Mouse (Mus musculus) layer of hippocampus, adult 9-10 months (tissue): ENCODE measurements at regions not wholly inside any gene's neighbourhood (a gene's known extent, or its start where the extent isn't known, plus 50 kb on each side); places are given as distances from the start of the nearest gene placed in this dataset.
"Not testable (repeated sequence)": the region's sequence is repeated elsewhere in the genome, so short reads cannot be mapped to it uniquely, and the experiment has no call there.

Source experiments
- DNase-seq: peaks from one replicate; pipeline ENCODE4 v3.0.0; 2022; ENCODE audit warnings: low spot score

DNA sequence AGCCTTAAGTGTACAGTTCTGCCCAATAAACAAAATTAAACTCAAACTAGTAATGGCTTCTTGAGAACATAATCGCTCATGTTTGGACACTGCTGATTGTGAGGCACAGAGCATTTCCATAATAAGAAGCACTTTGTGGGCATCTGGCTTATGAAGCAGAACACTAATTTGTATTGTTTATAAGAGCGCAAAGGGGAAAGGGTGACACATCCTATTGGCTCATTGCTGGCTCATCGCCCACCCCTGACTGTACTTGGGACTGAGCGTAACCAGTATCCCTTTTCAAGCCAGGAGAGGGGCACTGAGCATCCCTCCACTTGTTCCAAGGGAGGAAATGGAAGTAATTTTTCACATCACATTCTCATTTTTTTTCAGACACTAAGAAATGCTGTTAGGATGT is 288.0 kb downstream of the Sfmbt2 start:
- DNase-seq = peak; percentile 32

DNA sequence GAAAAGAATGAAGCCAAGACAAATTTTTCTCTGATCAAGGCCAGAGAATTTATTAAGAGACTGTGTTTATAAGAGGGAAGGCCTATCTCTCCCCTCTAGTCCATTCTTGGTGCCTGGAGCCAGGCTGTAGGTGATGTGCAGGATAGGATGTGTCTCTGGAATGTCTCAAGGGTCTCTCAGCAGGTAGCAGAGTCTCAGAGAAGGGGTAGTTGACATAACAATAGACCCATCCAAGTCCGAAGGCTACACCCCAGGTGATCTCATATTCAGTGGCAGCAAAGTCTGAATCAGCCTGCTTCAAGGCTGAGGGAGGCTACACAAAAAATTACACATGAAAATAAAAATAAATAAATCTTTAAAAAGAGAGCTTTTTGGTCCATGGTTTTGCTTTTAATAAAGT is 297.6 kb downstream of the Sfmbt2 start:
- not testable (repeated sequence) for DNase-seq

DNA sequence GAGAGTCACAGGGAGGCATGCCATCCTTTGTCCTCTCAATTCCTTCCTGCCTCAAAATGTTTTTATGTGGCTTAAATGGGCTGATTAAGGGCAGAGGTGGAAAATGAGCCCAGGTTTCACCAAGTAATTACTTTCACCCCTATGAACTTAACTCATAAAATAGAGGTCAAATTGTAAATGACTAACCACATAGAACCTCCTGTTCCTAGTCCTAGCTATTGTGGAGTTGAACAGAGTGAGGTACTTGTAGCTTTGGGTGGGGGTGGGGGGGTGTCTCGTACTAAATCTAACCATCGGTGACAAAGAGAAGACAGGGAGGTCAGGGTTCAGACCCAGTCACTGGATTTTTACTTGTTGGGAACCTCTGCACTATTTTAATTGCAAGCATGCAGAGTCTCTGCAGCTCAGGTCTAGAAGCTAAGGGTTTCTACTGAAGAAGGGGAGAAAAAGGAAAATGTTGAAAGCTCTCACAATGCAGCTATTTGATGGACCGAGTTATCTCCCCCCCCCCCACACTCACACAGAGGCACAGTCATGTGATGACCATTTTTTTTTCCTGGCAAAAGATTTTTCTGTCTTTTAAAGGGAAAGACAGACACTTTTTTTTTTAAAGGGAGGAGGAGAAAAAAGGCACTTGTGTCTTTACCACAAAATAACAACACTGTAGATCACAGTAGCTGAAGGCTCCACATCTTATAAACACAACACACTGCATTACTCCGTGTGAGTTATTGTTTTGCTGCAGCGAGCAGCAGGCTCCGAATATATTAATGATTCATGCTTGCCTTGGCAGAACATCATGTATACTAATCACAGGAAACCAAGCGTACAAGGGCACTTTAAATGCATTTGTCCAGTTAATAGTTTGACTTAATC is 300.4 kb downstream of the Sfmbt2 start:
- DNase-seq = no peak

DNA sequence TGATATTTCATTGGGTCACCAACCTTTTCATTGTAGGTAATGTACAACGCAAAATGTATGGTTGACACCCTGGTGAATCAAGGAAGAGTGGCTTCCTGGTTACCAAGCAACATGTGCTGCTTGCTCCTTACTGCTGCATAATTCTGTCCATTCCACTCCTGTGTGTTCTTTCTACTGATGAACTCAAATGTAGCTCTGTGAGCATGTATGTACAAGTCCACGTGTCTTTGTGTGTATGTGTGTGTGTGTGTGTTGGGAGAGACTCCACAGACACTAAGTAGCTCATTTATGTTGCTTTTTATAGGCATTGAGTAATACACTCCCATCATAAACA is 301.0 kb downstream of the Sfmbt2 start:
- DNase-seq = peak; percentile 15

DNA sequence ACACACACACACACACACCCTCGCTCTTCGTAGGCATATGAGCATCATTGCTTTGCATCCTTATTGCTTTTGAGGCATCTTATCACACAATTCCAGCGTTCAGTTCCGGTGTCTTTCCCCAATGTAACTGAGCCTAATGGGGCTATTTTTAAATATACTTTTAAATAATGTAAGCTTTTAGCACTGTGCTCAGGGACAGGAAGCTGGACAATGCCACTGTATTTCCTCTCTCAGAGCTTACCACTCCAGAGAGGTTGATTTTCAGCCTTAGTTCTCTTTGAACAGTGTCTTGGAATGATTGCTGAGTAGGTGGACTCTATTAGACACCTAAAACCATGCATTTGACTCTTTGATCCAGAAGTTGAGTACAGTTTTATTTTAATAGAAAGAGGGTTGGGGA is 301.9 kb downstream of the Sfmbt2 start:
- DNase-seq = no peak

DNA sequence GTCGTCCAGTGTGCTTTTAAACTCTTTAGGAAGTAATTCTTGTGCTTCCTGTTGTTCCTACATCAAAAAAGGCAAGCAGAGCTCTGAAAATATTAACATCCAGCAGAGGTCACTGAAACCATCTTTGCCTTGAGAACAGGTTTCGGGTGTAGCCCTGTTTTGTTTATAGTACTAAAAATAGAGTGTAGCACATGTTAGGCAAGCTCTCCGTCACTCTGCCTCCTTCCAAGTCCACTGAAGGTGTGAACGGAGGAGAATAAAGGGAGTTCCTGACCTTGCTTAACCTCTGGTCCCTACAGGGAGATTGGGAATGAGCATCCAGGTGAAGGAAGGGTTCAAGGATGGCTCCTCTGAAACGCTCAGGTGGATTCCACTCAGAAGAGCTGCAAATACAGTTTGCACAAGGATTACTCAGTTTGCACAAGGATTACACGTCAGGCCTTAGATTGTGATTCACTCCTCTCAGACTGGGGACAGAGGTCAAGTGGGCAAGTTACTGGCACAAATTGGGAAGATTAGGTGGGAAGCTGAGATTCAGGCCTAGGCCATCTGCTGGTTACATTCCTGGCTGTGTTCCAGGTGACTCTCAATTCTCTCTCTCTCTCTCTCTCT is 304.5 kb downstream of the Sfmbt2 start:
- DNase-seq = no peak

DNA sequence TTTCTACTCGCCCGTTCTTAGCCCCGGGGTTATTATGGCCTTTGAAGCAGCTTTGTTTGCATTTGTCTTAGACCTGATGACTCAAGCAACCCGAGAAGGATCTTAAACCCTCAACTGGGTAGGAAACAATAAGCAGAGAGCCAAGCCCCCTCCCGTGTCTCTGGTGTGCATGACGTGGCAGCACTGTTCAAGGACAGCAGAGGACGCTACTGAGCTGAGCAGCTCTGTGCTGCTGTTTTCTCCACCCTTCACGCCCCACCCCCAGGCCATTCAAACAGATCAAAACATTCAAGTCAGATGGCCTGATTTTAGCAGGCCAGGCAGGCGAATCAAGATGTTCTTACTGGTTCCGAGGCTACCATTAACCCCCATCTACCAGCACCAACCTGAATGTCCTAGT is 331.1 kb downstream of the Sfmbt2 start:
- peak; percentile 13 for DNase-seq

DNA sequence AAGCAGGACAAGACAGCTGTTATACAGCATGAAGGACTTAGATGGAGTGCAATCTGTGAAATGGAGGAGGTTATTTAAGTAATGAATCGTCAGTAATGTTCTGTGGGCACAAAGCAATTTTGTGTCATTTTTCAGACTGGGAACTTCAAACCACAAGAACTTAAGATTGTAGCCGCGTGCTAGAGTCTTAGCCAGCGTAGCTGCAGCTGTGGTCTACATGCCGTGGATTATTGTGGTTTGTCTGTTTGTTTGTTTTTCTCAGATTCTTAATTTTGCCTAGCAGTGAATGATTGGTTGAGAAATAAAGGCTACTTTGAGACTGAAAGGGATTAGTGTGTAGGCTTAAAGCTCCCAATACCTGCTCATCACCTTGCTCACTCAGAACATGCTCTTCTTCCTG is 348.1 kb downstream of the Sfmbt2 start:
- DNase-seq = no peak

DNA sequence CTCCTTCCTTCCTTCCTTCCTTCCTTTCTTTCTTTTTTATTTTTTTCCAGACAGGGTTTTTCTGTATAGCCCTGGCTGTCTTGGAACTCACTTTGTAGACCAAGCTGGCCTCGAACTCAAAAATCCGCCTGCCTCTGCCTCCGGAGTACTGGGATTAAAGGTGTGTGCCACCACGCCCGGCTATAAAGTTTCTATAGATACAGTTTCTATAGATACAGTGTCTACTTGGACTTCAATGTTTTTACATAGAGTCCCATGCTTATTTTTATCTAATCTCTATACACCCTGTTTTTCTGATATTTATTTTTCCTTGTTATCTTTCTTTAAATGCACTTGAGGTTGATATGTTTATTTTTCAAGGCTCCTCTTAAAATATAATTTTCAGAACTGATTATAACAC is 364.0 kb downstream of the Sfmbt2 start:
- DNase-seq = not testable (repeated sequence)

DNA sequence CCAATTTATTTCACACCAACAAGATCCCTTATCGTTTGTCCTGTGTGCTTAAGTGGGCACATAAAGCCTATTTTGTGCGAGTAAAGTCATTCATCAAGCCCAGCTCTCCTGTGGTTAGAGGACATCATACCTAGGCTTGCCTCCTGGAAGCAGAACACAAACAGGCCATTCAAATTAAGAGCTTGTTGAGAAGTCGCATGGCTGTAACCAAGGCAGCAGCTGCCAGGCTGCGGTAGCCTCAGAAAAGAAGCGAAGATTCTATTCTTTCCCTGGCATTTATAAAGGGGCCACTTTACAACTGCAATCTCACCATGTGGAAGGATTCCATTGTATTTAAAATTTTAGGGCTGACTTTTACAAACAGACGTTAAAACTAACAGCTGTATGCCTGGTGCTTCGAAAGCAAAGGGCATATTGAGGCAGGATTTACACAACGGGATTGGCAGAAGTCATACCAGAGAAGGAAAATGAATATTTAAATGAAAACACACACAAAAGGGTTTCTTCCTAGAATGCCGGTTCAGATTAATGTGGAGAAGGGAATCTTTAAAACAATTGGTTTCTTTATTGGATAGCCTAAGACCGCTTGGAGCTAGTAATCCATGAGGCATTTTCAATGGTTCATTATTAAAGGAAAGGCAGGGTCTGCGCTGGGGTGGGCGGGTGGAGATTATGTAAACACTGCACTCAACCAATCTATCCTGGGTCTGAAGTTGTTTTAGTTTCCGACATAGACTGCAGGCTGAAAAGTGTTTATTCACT is 366.6 kb downstream of the Sfmbt2 start:
- no peak for DNase-seq

DNA sequence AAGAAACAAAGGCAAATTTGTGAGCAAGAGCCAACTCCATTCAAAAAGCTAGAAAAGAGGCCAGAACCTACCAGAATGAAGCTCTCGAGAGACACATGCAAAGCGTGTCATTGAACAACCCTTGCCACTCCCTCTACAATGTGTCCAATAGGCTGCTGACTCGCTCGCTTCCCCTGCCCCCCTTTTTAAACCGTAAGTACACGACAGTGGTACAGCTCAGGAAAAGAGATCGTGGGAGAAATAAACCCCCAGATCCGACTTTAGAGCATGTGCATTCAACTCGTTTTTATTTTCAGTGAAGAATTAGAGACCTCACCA is 367.1 kb downstream of the Sfmbt2 start:
- no peak for DNase-seq

DNA sequence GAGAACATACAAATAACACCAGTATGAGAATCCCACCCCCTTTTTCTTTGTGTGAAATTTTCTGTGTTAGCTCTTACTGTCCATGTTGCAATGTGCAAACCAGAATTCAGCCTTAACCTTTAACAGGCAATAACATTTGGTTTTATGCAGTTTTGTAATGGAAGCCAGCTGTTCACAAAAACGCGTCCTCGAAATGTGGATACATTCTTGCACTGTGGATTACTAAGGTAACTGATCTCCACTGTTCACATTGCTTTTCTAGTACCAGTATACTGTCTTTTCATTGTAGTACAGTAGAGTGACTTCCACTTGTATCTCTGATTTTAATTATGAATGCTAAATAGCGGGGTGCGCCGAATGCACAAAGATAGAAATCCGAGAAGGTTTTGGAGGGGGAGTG is 374.8 kb downstream of the Sfmbt2 start:
- no peak for DNase-seq

DNA sequence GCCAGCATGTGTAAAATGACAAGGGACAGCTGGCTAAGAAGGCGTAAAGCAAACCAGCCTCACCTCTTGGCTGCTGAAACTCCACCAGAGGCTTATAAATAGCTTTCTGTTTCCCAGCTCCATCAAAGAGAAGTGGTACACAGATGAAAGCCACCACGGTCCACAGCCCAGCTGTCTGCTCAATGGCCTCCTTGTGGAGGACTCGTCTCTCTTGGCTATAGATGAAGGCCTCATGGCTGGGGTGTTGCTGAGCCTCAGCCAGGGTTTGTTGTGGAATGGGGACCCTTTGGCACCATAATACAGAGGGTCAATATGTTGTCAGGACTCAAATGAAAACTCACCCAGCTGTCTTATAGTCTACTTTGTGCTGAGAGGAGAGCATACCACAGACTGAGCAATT is 385.1 kb downstream of the Sfmbt2 start:
- no peak for DNase-seq

DNA sequence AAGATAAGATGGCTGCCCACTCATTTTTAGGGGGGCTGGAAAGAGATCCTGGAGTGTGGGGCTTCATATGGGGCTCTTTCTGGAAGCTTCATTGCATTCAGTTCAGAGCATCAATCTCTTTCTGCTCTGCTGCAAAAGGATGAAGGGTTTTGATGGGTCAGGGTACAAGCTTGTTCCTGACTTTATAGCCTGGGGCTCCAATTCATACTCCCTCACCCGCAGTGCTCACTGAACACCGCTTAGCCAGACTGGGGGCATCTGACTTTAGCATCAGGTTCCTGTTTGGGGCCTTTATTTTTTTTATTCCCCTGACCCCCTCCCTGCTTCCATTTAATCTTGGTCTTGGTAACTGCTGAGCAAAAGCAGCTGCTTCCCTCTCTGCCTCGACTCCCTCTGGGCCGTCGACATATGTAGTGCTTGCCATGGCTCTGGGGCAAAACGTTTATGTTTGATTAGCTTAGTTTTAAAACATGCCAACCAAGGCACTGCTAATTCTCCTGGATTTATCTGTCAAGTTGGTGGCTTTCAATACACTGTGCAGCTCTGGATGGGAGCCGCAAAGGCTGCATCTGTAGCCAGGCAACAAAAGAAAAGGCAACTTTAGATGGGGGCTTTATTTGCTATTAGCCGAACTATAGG is 387.0 kb downstream of the Sfmbt2 start:
- DNase-seq = no peak

DNA sequence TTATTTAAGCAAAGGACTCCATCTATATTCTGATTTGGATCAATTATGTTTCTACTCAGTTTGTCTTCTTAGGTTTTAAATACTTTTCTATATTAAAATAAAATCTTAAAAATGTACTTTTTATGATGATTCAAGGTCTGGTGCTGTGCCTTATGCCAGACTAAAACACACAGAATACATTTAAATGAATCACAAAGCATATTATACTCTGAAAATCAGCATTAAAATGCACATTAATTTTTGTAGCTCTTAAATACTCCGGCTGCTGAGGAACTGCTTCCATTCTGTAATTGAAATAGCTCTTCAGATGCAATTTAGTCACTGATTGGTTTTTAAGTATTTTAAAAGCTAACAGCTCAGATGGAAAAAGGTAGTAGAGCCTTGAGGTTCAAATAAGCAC is 387.6 kb downstream of the Sfmbt2 start:
- no peak for DNase-seq

DNA sequence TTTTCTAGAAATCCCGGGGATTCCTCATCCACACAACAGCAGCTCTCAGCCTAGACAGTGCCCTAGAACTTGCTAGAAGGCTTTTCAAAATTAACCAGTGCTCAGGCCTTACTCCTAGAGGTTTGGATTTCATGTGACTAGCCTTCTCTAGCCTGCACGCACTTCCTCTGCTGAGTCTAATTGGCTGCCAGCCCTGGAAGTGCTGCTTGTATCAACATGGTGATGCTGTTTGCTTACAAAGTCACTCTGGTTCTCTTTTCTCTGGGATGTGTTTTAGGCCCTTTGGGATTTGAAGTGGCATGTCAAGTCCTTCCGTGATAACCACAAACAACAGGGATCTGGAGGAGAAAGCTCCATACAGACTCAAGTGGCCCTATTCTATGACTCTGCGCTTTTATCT is 391.9 kb downstream of the Sfmbt2 start:
- DNase-seq = no peak

DNA sequence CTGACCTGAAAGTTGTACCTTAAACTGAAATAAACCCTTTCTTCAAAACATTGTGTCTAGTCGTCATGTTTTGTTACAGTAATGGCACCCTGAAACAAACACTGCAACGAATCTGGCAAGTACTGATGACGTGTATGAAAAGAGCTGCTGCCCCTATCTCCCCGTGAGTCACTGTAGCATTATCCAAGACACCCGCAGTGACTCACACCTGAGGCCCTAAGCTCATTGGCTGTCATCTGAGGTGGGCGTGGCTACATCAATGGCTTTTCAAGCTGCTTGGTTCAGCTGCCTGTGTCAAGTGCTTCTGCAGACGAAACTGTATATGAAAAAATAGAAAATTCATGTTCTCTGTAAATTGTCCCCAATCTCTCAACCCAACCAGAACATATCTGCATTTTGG is 388.8 kb upstream of the Prkcq start:
- DNase-seq = no peak

DNA sequence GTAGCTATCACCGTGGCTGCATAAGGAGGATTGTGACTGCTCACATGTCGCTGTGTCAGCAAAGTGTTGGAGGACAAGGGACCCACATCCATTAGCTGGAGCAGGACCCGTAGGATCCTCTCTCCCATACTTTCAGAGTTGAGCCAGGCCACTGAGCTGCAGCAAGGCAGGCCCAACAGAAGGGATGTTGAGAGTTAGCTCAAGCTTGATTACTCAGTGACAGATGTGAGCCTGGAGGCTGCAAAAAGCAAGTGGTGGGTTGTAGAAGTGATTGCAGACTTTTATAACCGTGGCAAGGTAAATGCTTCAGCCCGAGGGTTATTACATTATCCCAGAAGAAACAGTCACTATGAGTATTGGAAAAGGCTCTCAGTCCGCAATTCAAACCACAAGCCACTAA is 388.3 kb upstream of the Prkcq start:
- DNase-seq = no peak

DNA sequence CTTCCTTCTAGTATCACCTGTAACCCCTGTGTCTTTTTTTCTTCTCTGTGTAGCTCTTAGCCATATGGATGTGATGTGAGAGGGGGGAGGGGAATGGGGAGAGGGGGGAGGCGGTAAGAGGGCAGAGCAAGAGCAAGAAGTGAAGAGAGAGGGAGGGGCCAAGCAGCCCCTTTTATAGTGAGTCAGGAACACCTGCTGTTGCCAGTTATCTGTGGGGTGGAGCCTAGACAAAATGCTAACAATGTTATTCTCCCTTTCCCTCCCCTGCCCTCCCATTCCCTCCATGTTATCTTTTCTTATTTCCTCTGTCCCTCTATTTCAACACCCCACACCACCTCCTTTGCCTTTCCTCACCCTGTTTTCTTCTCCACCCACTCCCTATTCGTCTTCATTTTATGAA is 387.6 kb upstream of the Prkcq start:
- DNase-seq = no peak

DNA sequence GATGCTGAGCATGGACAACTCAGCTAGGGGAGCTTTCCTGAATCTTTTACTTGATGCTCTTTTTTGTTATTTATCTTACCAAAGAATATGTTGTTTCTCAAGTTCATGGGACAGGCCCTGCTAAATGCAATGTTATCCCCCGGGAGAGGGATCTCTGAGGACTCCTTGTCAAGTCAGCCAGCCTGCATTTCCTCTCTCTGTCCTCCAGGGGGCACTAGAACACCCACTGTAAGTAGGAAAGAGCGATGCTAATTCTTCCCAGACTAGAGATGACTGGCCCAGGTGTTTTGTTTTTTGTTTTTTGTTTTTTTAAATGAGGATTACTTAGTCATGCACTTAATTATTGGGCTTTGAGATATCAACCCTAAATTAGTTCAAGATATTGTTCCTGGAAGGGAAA is 386.8 kb upstream of the Prkcq start:
- peak; percentile 78 for DNase-seq

DNA sequence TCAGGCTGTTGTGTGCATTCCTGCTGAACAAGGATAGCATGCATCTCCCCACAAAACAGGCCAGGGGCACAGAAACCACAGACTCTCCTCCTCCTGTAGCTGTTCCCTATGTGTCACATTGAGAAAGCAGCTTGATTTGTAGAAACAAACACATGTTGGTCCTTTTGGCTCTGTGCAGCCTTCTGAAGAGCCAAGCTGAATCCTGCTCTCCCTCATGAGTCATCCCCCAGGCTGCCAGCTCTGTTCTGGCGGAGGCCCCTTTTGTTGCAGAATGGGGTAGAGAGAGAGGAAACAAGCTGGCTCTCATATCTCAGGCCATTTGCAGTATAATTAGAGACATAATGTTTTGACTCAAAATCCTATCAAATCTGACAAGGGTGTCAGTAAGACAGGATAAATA is 383.4 kb upstream of the Prkcq start:
- peak; percentile 63 for DNase-seq

DNA sequence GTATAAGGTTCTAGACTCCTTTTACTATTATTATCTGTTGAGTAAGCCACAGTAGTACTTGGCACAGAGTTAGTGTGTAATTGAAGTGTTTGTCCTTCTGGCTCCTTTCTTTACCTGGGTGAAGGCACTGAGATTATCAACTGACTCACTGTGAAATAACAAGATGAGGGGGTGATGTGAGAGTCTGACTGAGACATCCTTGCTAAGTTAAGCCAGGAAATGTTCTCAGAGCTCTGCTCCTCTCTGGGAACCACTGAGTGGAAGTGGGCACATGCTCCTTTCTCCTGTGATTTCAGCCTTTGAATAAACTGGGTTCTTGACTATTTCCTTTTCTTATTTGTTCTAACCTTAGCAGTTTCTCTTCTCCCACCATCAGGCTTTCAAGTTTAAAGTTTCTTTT is 380.7 kb upstream of the Prkcq start:
- DNase-seq = no peak

DNA sequence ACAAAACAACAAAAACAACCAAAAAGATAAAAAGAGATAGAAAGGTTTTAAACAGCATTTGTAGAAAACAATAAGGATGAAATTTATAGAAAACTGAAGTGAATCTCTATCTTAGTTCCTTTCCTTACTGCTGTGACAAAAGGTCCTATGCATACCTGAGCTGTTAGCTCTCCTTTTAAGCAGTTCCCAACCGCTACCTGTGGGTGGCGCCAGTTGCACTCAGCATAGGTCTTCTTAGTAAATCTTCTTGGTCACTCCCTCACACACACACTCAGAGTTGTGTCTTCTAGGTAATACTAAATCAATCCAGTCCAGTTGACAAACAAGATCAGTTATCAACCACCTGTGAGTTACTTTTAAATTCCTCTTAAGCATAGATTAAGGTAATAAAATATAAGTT is 355.5 kb upstream of the Prkcq start:
- no peak for DNase-seq
